Comparison of ENCODE assay signal across 13 mouse cellular contexts in the genomic region with DNA sequence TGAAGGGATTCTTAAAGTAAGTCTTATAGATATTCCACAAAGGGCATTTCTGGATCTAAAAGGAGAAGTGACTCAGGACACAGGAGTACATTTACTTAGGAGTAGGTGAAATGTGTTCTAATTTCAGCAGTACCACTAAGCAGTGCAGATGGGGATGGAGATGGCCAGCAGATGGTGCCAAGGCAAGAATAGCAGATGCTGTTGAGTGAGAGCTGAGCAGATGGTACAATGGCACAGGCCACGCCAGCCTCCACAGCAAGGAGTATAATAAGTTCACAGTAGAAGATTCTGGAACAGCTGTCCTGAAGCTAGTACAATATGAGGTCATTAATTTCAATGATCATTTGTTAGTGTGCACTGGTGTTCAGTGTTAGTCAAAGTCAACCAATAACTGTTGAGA. TPM values are rescaled to one million over a fixed set of nuclear protein-coding genes. Genes with fewer than 3 reads are reported as not detected.
DNase-seq lines count a peak whose midpoint lies in the region; ATAC-seq lines count a peak whose summit lies in the region.
"Had no signal": no experiment of that assay in that cellular context is flagged by ENCODE, and none has a peak within 500 bp of the region (broad histone marks: within the 10 kb centered on the region; RNA-seq: fewer than 3 reads in every experiment).

No protein-coding gene starts in this region.

- DNase-seq in brain, adult 2 months (ENCODE audit: low read depth, low spot score) = peak; percentile 89
- DNase-seq in cerebellum, adult 9-11 months = peak; percentile 47
- DNase-seq in left cerebral cortex, adult 8-10 months (ENCODE audit: low spot score in 2 of 2) = peak; percentile 36 to 87
- DNase-seq in spleen, adult 18-20 months = no peak
- DNase-seq in ovary, adult 18-20 months (ENCODE audit: low spot score) = no peak
- no peak for DNase-seq in Muller cell, postnatal 12 days (ENCODE audit: inconsistent ontology term)
- no peak for DNase-seq in MN1 (ENCODE audit: low spot score)
- DNase-seq: thymus, adult 2 months had no signal

- H3K4me3 ChIP-seq in hindbrain, embryonic 13.5 days = no peak overlapping the region

- no peak overlapping the region for H3K27ac ChIP-seq in hindbrain, embryonic 13.5 days
- H3K27ac ChIP-seq: kidney, postnatal 0 days had no signal

- no peaks in the 10 kb centered on the region for H3K4me1 ChIP-seq in hindbrain, embryonic 13.5 days (replicated peaks)

- H3K27me3 ChIP-seq in hindbrain, embryonic 13.5 days = no peaks in the 10 kb centered on the region

- WGBS in hindbrain, embryonic 13.5 days = 44% methylated on average over 1 of the region's 1 CpGs

- H3K9me3 ChIP-seq in hindbrain, embryonic 13.5 days = no peaks in the 10 kb centered on the region

- no peak overlapping the region for H3K9ac ChIP-seq in hindbrain, embryonic 13.5 days

- no peak overlapping the region for H3K4me2 ChIP-seq in hindbrain, embryonic 13.5 days
- H3K4me2 ChIP-seq: heart, embryonic 11.5 days had no signal

- peak; percentile 76 for ATAC-seq in hindbrain, embryonic 13.5 days (ENCODE audit: low FRiP score)

- no peaks in the 10 kb centered on the region for H3K36me3 ChIP-seq in hindbrain, embryonic 13.5 days

RNA-seq across cellular contexts. Expression of a gene that starts 22.6 kb away (rescaled TPM):
- polyA plus RNA-seq in hindbrain, embryonic 13.5 days (2015; fragmentation: Nextera tagmentation; extraction: Ambion mirVana) = not detected in 2 replicates
- not detected for total RNA-seq in left cerebral cortex, adult 8-10 months (2022)
- polyA plus RNA-seq: embryonic facial prominence, embryonic 14.5 days; heart, embryonic 11.5 days; kidney, postnatal 0 days; lung, embryonic 16.5 days; thymus, adult 2 months had no signal

Comparison
In these comparisons a context has a peak if more than half of its experiments do, and no peak if none do; other contexts are left out.
1. DNase-seq: peak in brain, adult 2 months (single experiment), cerebellum, adult 9-11 months (single experiment) and left cerebral cortex, adult 8-10 months (2 of 2); none in spleen, adult 18-20 months (0 of 2), ovary, adult 18-20 months (single experiment), Muller cell, postnatal 12 days (single experiment) and MN1 (single experiment).